Mouse (Mus musculus) 3T3-L1 (cell line): ENCODE data around the gene Reep3.
A peak's percentile ranks its signal among the peaks of the same experiment; 100 is the strongest.
"Not testable (repeated sequence)": the region's sequence is repeated elsewhere in the genome, so short reads cannot be mapped to it uniquely, and the experiment has no call there.

Experiments
- DNase-seq: peaks from one replicate; pipeline ENCODE4 v3.0.0-alpha.2; 2015; ENCODE audit warnings: low read depth, low spot score

Reep3 gene

GRCm38 (mm10) chr10:67018875-67019274 is 77.9 kb downstream of the Reep3 start:
- no peak for DNase-seq

GRCm38 (mm10) chr10:67017891-67018290 is 78.9 kb downstream of the Reep3 start:
- DNase-seq, result no peak

GRCm38 (mm10) chr10:67017315-67017714 is 79.4 kb downstream of the Reep3 start:
- DNase-seq, result no peak

GRCm38 (mm10) chr10:67016615-67017278 is 80.0 kb downstream of the Reep3 start:
- DNase-seq, result peak; percentile 34

GRCm38 (mm10) chr10:67014746-67015145 is 82.0 kb downstream of the Reep3 start:
- peak; percentile 95 for DNase-seq

GRCm38 (mm10) chr10:67010521-67010920 is 86.2 kb downstream of the Reep3 start:
- no peak for DNase-seq

GRCm38 (mm10) chr10:67004527-67005042 is 92.2 kb downstream of the Reep3 start:
- DNase-seq, result no peak

- peak; percentile 66 for DNase-seq
Observed at GRCm38 (mm10) chr10:67003743-67004526, 92.8 kb downstream of the Reep3 start.

GRCm38 (mm10) chr10:67003009-67003742 is 93.6 kb downstream of the Reep3 start:
- peak; percentile 96 for DNase-seq

GRCm38 (mm10) chr10:67002207-67003008 is 94.3 kb downstream of the Reep3 start:
- peak; percentile 96 for DNase-seq

- not testable (repeated sequence) for DNase-seq
Observed at GRCm38 (mm10) chr10:67000958-67001615, 95.7 kb downstream of the Reep3 start.

- DNase-seq, result no peak
Observed at GRCm38 (mm10) chr10:67000136-67000535, 96.6 kb downstream of the Reep3 start.

- no peak for DNase-seq
Observed at GRCm38 (mm10) chr10:66998770-66999169, 98.0 kb downstream of the Reep3 start.

- DNase-seq, result no peak
Observed at GRCm38 (mm10) chr10:66995181-66995580, 101.6 kb downstream of the Reep3 start.

- DNase-seq, result no peak
Observed at GRCm38 (mm10) chr10:66994469-66994868, 102.3 kb downstream of the Reep3 start.

- DNase-seq, result no peak
Observed at GRCm38 (mm10) chr10:66992591-66992990, 104.2 kb downstream of the Reep3 start.

GRCm38 (mm10) chr10:66990506-66990905 is 106.2 kb downstream of the Reep3 start:
- no peak for DNase-seq

GRCm38 (mm10) chr10:66983043-66983442 is 113.7 kb downstream of the Reep3 start:
- DNase-seq, result no peak

- DNase-seq, result no peak
Observed at GRCm38 (mm10) chr10:66978215-66978614, 118.5 kb downstream of the Reep3 start.

GRCm38 (mm10) chr10:66977093-66977492 is 119.7 kb downstream of the Reep3 start:
- no peak for DNase-seq

- DNase-seq, result peak; percentile 73
Observed at GRCm38 (mm10) chr10:66975451-66975850, 121.3 kb downstream of the Reep3 start.
